Mouse (Mus musculus): ENCODE data around the gene 1500011B03Rik.

DNA sequence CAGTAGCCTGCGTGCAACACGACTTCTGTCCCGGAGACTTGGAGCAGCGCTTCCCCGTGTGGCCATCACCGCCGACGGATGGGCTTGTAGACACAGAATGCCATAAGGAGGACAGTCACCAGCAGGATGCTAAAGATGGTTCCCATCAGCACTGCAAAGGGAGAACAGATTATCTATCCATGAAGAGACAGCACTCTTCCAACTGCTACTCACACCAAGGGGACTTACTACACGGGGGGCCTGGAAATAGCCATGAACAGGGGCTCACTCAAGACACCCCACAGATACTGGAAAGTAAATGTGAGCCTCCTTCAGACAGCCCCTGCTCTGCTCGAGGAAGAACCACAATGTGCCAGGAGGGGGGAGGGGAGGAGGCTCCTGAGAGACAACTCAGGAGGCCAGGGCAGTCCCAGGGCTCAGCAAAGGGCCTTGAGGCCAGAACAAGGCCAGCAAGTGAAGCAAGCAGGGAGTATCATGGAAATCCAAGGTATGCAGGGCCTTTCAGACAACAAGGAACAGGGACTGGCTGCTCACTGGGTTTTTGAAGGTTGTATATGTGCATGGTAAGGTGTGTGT is 14.0 kb downstream of the 1500011B03Rik start:
- TF ChIP-seq GATA1 (IDR thresholded peaks at IDR 0.05; ENCODE audit: borderline replicate concordance, low read length) (no peak), FLI1 (IDR thresholded peaks at IDR 0.05; ENCODE audit: low read length) (no peak)
